Mouse (Mus musculus) small intestine, adult 2 months (tissue): ENCODE data around the gene Dnaja2.

ENCODE experiments used
- CTCF ChIP-seq: fragments of 200-500 bp; IDR thresholded peaks from 2 replicates; pipeline ENCODE4 v1.5.1; 2012; ENCODE audit warnings: low read depth, mild to moderate bottlenecking, control low read depth, inconsistent platforms, low read length, moderate library complexity, mixed read lengths; ENCODE audit not compliant: insufficient replicate concordance, insufficient read length; ENCODE audit errors: extremely low read depth
- POLR2A ChIP-seq: fragments of 200-500 bp; IDR thresholded peaks from 2 replicates; pipeline ENCODE4 v1.6.1; 2012; ENCODE audit warnings: low read depth, mild to moderate bottlenecking, control low read depth, inconsistent platforms, low read length, moderate library complexity

DNA sequence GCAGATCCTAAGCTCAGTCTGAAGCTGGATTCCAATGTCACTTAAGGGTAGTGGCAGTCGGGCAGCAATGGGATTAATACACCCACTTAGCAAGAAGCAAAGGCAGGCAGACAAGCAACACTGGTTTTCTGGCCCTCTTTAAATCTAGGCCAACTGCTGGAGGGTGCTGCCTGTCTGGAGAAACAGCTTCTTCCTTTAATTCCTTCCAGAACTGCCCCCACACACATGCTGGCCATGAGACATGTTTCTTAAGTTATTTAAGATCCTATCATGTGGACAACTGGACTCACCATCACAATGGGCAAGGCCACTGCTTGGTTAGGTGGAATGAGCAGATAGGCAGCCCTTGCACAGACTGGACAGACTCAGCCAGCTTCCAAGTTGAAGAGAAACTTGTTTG, 21.0 kb downstream of the Dnaja2 start:
- TF ChIP-seq POLR2A (no peak), CTCF (no peak)
